Mouse (Mus musculus): ENCODE results near the gene Hist1h1c.

Gene Hist1h1c

DNA sequence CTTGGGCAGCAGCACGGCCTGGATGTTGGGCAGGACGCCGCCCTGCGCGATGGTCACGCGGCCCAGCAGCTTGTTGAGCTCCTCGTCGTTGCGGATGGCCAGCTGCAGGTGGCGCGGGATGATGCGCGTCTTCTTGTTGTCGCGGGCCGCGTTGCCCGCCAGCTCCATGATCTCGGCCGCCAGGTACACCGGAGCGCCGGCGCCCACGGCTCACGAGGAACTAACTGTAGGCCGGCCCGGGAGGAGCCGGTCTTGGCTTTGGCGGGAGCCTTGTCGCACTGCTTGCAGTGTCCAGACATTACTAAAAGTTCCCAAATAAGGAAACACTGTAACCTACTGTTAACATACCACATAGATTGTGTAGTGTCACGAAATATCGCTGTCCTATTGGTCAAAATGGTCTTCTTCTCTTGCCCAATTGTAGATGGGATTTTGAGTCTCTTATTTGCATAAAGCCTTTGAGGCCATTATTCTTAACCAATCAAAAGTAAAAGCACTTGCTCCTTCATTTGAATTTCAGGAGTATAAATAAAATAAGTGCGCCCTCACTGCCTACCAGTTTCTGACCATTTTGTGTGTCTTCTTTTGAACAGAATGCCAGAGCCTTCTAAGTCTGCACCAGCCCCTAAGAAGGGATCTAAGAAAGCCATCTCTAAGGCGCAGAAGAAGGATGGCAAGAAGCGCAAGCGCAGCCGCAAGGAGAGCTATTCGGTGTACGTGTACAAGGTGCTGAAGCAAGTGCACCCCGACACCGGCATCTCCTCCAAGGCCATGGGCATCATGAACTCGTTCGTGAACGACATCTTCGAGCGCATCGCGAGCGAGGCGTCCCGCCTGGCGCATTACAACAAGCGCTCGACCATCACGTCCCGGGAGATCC, 7.8 kb downstream of the Hist1h1c start, which contains the start of gene Hist1h2bb:
Hist1h2bb (plus strand) TSS at position 534 of the 880 bp plus-strand sequence.
- peak; percentile 71 for DNase-seq

DNA sequence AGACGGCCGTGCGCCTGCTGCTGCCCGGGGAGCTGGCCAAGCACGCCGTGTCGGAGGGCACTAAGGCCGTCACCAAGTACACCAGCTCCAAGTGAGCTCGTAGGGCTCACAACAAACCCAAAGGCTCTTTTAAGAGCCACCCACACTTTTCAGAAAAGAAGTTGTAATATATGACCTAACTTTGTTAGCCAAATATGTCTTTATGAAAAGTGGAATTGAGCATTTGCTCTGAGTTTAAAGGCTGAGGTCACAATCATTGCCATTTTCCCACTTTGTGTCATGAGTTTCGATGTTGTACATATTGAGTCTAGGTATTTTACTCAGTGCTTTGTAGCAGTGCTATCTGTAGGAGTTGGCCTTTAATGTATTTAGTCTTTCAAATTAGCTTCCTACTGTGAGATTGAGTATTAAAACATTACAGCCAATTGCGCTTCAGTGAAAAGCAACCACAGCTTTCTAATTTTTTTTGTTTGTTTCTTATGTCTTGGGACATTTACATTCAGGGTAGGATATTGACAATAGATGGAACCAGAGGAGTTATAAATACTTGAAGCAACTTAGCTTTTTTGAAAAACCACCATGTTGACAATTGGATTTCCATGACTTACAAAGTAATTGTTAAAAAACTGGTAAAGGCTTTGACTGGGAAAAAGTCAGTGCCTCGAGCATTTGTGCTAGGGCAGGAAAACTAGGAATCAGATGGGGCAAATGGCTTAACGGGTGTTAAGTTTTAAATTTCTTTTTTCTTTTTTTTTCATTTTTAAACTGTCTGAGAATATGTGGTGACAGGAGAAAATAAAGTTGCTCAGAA, 8.7 kb downstream of the Hist1h1c start:
- no peak for DNase-seq

DNA sequence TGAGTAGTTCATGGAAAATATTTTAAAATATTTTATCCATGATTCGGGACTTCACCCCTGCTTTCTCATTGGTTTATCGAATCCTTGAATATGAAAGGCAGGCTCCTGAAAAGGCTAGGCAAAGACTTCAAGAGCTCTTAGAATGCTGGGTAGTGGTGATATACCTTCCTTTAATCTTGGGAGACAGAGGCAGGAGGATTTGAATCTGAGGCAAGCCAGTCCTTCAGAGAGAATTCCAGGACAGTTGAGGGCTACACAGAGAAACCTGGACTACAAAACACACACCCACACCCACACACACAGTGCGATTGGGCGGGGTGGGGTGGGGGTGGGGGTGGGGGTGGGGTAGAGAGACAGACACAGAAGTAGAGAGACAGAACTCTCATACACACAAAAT, 9.3 kb downstream of the Hist1h1c start:
- DNase-seq: no peak

DNA sequence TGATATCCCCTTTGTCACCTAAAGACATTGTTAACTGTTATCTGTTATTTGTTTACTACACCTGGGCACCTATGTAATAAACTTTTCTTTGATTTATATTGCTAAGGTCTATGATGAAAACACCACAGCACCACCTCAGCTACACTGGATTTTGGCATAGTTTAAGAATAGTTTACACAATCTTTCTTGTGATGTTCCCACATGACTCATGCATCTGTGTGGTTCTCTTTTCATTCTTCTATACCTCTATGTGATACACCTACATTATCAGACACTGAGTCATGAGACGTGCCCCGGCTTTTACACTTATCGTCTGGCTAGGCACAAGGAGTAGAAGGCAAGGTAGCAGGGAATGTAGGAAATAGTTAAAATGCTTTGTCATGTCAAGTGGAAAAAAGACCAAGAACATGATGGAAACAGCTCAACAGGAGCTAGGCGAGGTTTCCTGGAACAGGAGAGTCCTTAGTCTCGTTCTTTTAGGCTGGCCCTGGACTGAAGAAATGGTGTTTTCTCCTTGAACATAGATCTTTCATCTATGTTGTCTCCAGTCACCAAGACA, 11.0 kb downstream of the Hist1h1c start:
- DNase-seq: no peak

DNA sequence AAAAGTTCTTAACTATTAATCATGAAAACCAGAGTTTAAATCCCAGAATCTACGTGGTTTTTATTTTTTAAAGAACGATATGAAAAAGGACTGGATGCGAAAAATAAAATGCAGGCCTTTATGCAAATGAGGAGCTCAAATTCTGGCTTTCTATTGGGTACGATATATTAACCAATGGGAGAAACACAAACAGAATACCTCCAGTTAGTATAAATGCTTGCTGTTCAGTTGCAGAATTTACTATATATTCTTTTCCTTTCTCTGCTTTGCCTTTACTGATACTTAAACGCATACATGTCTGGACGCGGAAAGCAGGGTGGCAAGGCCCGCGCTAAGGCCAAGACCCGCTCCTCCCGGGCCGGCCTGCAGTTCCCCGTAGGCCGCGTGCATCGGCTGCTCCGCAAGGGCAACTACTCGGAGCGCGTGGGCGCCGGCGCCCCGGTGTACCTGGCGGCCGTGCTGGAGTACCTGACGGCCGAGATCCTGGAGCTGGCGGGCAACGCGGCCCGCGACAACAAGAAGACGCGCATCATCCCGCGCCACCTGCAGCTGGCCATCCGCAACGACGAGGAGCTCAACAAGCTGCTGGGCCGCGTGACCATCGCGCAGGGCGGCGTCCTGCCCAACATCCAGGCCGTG, 12.3 kb downstream of the Hist1h1c start, which contains the start of gene Hist1h2ab:
Hist1h2ab (plus strand) TSS at position 288 of the 639 bp plus-strand sequence.
- peak; percentile 40 for DNase-seq

DNA sequence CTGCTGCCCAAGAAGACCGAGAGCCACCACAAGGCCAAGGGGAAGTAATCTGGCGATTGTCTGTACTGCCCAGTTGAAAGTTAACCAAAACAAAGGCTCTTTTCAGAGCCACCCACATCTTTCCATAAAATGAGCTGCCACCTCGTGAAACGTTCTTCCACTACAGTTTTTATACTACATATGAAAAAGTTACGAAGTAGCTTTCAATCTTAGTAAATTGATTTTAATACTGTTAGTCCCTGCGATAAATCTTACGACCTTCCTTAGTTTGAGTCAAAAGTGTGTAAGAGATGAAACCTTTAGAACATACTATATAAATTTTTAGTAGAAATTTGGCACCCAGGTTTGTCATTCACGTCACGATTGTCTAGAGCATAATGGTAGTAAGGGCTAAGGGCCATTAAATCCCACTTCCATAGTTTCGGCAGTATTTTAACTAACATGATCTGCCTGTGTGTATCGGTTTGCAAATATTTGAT, 12.9 kb downstream of the Hist1h1c start:
- DNase-seq: no peak

DNA sequence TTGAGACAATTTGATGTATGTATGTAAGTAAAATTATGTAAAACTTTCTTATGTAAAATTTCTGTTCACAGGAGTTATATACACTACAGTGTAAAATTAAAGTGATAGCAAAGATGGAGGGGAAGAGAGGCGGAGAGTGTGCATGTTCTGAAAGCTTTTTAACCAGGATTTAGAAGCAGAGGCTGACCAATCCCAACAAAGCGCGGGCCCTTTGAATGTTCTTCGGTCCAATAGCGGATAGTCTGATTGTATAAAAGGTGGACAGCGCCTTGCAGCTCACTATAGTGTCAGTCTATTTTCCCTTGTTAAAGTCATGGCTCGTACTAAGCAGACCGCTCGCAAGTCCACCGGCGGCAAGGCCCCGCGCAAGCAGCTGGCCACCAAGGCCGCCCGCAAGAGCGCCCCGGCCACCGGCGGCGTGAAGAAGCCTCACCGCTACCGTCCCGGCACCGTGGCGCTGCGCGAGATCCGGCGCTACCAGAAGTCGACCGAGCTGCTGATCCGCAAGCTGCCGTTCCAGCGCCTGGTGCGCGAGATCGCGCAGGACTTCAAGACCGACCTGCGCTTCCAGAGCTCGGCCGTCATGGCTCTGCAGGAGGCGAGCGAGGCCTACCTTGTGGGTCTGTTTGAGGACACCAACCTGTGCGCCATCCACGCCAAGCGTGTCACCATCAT, 13.6 kb downstream of the Hist1h1c start, which contains the start of gene Hist1h3b:
Hist1h3b (plus strand) TSS at position 201 of the 675 bp plus-strand sequence.
- peak; percentile 90 for DNase-seq

DNA sequence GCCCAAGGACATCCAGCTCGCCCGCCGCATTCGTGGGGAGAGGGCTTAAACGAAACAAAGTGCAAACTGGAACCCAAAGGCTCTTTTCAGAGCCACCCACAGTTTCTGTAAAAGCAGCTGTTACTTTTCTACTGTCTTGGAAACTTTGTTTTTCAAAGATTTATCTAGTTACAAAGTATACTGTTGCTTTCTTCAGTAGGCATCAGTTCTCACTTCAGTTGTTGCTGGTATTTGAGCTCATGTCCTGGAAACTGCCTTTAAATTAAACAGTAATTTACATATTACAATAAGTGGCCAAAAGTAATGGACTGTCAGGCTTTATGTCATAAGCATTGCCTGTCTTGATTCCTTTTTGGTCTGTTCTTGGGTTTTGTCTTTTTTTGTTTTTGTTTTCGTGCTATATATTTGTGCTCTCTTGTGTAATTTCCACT, 14.1 kb downstream of the Hist1h1c start:
- DNase-seq: no peak

DNA sequence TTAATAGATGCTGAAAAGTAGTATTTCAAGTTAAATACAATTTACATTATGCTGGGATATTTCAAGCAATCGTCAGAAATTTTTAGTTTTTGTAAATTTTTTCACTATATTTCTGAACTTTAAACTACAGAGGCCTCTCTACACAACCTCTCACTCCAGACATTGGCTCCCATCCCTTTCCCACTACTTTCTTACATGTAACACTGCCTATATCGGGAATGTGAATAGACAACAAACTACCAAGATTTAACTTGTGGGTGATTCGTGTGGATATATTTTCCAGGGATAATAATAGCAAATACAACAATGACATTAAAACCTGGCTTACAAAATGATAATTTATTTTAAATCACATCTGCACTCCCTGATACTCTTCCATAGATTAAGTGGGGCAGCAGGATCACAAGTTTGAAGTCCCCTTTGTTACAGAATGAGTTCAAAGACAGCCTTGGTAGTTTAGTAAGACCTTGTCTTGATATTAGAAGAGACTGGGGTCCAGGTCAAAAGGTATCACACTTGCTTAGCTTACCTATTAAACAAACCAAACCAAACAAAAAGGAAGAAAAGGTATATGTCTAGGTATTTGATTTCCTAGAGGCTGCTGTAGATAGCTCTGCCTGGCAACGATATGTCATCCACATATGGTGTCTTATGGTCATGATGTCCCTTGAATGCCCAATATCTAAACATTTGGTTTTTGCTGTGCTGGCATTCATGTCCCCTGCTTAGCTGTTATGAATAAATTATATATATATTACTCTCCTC, 14.9 kb downstream of the Hist1h1c start:
- DNase-seq: no peak

DNA sequence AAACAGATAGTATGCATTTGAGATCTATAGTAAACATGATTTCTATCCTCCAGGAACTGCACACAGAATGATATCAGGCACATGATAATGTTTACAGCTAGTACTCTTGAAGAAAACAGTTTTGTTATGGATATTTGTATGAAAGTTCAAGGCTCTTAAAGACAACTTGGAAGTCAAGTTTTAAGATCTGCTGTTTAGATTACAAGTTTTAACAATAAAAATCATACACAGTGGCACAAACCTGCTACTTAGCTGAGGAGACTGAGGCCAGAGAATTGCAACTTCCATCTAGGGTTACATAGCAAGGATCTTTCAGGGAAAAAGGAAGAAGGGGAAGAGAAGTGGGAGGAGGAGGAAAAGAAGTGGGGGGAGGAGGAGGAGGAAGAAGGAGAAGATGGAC, 16.4 kb downstream of the Hist1h1c start:
- DNase-seq: no peak

DNA sequence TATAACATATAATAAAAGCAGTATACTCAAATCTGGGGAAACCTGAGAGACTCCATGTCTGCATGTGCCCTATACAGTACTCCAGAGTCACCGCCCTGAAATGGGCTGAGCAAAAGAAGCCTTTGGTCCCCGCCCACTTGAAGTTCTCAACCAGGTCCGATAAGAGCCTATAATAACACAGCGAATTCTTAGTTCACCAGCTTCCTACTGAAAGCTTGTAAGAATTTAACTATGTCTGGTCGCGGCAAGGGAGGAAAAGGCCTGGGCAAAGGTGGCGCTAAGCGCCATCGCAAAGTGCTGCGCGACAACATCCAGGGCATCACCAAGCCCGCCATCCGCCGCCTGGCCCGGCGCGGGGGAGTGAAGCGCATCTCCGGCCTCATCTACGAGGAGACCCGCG, 18.2 kb downstream of the Hist1h1c start, which contains the start of gene Hist1h4b:
Hist1h4b (plus strand) TSS at position 224 of the 400 bp plus-strand sequence.
- peak; percentile 93 for DNase-seq

DNA sequence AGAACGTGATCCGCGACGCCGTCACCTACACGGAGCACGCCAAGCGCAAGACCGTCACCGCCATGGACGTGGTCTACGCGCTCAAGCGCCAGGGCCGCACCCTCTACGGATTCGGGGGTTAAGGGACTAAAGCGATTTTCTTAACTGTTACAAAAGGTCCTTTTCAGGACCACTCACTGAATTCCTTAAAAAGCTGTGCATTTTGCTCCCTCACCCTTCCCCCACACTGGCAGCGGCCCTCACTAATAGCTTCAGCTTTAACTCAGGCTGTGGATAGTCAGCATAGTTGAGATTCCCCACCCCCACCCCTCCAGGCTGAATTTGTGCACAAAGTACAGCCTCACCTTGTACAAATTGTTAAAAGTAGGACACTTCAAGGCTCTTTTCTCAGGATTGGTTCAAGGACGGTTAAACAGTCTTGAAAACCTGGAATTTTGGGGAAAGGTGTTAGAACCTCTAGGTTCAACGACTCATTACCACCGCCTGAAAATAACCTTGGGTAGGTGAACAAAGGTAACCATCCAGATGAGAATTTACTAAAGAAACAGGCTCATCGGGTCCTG, 18.7 kb downstream of the Hist1h1c start:
- DNase-seq: no peak

DNA sequence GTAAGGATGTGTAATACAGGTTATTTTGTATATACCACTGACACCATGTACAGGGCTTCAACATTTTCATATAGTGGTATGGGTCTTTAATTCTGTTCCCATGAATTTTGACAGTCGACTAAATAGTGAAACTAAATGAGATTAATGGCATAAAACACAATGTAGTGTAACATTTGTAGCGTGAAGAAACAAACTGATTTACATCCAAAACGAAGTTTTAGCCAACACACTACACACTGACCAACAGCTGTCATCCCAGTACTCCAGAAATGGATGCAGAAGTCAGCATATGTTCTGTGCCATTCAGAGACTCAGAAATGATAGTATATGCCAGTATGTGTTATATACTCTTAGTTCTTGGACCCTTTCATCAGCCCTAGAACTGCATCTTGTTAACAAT, 19.3 kb downstream of the Hist1h1c start:
- no peak for DNase-seq

DNA sequence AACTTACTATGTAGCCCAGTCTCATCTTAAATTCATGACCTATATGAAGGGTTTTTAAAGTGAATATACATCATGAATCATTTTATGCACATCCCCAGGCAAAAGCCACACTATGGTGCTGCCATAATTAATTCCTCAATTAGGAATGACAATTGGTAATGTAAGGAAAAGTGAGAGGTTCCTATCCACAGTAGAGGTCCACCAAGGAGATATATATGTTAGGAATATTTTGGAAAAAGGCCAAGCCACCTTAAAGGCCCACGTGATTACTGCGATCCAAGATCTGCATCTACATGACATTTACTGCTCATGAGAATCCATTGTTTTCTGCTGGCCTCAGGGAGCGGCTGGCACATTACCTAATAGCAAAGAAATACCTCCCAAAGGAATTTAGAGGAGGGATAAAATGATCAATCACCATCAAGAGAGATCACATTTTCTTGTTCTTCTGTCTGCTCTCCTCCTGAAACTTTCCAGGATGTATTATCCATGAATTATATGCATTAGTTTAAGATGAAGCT, 20.7 kb downstream of the Hist1h1c start:
- no peak for DNase-seq

DNA sequence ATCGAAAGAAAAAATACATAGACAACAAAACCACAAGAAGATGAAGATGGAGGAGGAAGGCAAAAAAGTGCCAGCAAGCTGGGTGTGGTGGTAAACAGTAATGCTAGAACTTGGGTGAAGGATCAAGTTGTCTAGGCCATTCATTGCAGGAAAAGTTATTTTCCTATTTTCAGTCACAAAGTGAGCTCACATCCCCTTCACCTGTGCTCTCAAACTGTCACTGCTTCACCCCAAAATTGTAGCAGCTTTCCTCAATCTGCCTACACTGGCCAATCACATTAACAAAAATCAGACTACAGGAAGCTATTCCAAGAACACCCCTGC, 21.3 kb downstream of the Hist1h1c start:
- no peak for DNase-seq

DNA sequence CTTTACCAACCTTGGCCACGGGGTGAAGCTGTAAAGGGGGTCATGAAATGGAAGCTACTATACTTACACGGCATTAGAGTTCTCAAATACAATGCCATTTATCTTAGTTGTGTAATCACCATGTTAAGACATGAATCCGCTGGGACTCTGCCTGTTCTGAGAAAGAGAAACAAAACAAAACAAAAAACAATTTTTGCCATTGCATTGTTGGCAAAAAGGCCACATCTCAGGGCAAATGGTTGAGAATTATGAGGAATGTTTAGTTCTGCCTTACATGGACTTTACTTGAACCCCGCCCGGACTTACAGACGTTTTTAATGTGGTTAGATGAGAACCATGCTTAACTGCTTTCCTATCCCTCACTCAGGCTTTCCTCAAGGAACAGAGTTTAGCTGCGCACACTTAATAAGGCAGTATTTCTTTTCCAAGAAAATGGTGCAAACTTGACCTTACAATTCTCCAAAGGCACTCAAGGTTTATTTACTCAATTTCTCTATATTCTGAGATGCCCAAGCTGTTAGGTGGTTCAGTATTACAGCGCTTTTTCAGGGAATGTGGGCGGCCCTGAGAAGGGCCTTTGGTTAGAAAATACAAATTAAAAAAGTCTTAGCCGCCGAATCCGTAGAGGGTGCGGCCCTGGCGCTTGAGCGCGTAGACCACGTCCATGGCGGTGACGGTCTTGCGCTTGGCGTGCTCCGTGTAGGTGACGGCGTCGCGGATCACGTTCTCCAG, 21.8 kb downstream of the Hist1h1c start:
- peak; percentile 31 for DNase-seq

DNA sequence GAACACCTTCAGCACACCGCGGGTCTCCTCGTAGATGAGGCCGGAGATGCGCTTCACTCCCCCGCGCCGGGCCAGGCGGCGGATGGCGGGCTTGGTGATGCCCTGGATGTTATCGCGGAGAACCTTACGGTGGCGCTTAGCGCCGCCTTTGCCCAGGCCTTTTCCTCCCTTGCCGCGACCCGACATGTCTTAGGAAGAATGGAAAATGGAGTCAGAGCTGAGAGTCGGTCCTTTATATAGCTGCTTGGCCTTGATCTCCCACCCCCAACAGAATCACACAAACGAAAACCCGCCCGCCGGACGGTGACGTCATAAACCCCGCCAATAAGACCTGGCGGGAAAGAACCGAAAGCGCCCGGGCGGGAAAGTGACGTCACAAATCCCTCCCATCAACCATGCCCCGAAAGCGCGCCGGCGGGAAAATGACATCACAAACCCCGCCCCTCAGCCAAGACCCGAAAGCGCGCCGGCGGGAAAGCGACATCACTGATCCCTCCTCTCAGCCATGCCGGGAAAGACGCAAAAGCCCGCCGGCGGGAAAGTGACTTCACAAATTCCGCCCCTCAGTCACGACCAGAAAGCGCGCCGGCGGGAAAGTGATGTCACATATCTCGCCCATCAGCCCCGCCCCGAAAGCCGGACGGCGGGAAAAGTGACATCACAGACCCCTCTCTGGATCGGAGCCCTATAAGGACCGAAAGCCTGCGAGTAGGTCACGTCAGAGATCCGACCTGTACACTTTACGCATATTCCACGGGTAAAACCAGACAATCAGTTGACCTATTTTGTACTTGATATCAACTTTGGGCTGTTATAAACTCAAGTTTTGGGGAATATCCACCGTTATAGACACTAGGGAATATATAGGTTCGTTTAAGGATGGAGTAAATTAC, 22.6 kb downstream of the Hist1h1c start, which contains the start of gene Hist1h4a:
Hist1h4a (minus strand) TSS at position 259 of the 893 bp plus-strand sequence.
- peak; percentile 99 for DNase-seq
